Mouse (Mus musculus) thymus, adult 2 months (tissue): ENCODE measurements around the gene Zan.

Source experiments
- CTCF ChIP-seq: fragments of 200-500 bp; IDR thresholded peaks from 2 replicates; pipeline ENCODE4 v1.5.1; 2012; ENCODE audit warnings: mild to moderate bottlenecking, control low read depth, low read length, moderate library complexity, borderline replicate concordance; ENCODE audit not compliant: control insufficient read depth, poor library complexity, insufficient read depth; ENCODE audit errors: extremely low read depth
- POLR2A ChIP-seq: fragments of 200-500 bp; IDR thresholded peaks from 2 replicates; pipeline ENCODE4 v1.6.1; 2012; ENCODE audit warnings: mild to moderate bottlenecking, low read length, control low read depth, moderate library complexity; ENCODE audit not compliant: control insufficient read depth, poor library complexity, insufficient read depth; ENCODE audit errors: extremely low read depth

DNA sequence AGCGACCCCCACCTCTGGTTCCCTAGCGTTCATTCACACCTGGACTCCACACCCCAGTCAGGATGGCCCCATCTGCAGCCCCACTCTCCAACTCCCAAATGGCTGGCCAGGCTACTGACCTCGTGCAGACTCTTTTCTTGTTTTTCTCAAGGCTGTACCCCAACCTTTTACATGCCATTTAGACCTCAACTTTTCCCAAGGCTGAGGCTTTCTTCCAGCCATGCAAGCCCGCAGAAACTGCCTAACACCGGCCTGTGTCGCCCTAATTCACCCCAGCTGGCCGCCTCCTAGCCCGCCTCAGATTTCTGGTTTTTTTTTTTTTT is 125.8 kb downstream of the Zan start:
- TF ChIP-seq POLR2A, result no peak
- TF ChIP-seq CTCF, result no peak
